Mouse (Mus musculus): ENCODE results near the gene Tti1. TPM values are rescaled to one million over a fixed set of nuclear protein-coding genes. Genes with fewer than 3 reads are reported as not detected.

The Tti1 gene
- polyA plus RNA-seq, 1 experiment = not detected

DNA sequence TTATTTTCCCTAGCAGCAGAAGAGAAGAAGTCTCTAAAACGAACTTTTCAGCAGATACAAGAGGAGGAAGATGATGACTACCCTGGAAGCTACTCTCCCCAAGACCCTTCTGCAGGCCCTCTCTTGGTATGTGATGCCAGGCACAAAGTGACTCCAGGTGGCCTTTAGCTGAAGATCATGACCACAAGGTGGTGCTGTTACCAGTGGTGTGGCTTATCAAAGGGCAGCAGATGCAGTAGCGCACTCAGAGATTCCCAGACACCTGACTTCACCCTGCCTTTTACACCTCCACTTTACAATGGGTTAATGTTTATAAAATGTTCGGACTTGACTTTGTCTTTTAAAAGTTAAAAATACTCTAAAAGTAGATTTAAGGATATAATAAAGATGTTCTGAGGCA is 19.7 kb upstream of the Tti1 start:
- no peak for TF ChIP-seq POLR2A (IDR thresholded peaks at IDR 0.05; ENCODE audit: insufficient read depth, low read depth, low read length)
- TF ChIP-seq CTCF (IDR thresholded peaks at IDR 0.05; ENCODE audit: insufficient read depth, low read depth, low read length) = no peak
- Histone ChIP-seq H3K4me1 (ENCODE audit: control insufficient read depth, insufficient read depth, low read length) (no peaks in the 10 kb centered on the region), H3K27ac (ENCODE audit: insufficient read depth, low read depth, low read length) (no peak overlapping the region), H3K4me3 (ENCODE audit: insufficient read depth, low read depth, low read length) (no peak overlapping the region)
- 68% methylated on average over 3 of the region's 3 CpGs for WGBS

DNA sequence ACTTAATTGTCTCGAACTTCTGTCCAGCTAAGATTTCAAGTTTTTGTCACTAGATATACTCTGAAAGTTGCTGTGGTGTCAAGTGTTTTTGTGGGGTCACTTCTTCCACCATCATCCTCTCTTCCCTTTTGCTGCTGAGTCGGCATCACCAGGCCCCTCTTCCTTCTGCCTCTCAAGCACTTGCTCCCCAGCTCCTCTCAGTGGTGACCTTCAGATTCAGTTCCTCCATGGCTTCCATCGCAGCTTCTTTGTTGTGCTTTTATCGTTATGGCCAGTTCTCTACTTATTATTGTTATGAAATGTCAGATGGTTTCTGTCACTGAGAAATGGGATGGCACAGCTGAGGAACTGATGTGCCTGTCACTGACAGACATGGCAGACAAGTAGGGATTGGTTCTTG is 18.0 kb upstream of the Tti1 start:
- no peak for TF ChIP-seq CTCF (IDR thresholded peaks at IDR 0.05; ENCODE audit: insufficient read depth, low read depth, low read length)
- no peak for TF ChIP-seq POLR2A (IDR thresholded peaks at IDR 0.05; ENCODE audit: insufficient read depth, low read depth, low read length)
- Histone ChIP-seq H3K4me1 (ENCODE audit: control insufficient read depth, insufficient read depth, low read length) (no peaks in the 10 kb centered on the region), H3K4me3 (ENCODE audit: insufficient read depth, low read depth, low read length) (no peak overlapping the region), H3K27ac (ENCODE audit: insufficient read depth, low read depth, low read length) (no peak overlapping the region)
- 71% methylated on average over 4 of the region's 4 CpGs for WGBS

DNA sequence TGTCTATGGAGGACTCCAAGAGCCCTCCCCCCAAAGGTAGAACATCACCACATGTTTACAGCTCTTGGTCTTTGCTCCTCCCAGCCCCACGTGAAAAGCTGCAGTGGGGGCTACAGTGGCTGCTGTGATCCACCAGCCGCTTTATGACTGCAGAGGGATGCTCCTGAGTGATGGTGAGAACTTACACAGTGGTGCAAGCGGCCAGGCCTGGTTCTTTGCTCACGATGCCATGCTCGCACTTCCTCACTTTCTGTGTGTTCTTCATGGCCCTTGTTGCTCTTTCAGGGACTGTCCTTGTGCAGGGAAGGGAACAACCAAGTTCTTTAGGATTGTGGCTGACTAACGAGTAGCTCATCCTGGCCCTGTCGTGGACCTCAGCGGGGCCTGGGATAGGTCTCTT is 15.3 kb upstream of the Tti1 start:
- TF ChIP-seq POLR2A (IDR thresholded peaks at IDR 0.05; ENCODE audit: insufficient read depth, low read depth, low read length) = no peak
- no peak for TF ChIP-seq CTCF (IDR thresholded peaks at IDR 0.05; ENCODE audit: insufficient read depth, low read depth, low read length)
- Histone ChIP-seq H3K4me1 (ENCODE audit: control insufficient read depth, insufficient read depth, low read length) (no peaks in the 10 kb centered on the region), H3K27ac (ENCODE audit: insufficient read depth, low read depth, low read length) (no peak overlapping the region), H3K4me3 (ENCODE audit: insufficient read depth, low read depth, low read length) (no peak overlapping the region)
- 90% methylated on average over 8 of the region's 8 CpGs for WGBS

DNA sequence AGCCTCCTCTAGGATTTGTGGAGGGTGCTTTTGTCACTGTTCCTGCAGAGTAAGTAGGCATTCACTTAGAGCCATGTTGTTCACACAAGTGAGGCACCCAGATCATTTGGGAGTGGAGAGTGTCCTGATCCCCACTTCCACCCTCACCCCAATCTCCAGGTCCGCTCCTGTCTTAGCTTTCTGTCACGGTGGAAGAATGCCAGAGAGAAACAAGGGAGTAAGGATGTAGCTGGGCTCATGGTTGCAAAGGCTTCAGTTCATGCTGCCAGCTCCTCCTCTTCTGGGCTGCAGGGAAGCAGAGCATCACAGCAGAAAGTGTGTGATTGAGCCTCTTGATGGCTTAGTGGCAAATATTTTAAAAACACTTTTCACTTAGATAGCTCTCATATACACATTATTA is 12.2 kb upstream of the Tti1 start:
- TF ChIP-seq POLR2A (IDR thresholded peaks at IDR 0.05; ENCODE audit: insufficient read depth, low read depth, low read length) (no peak), CTCF (IDR thresholded peaks at IDR 0.05; ENCODE audit: insufficient read depth, low read depth, low read length) (no peak)
- Histone ChIP-seq H3K4me1 (ENCODE audit: control insufficient read depth, insufficient read depth, low read length) (no peaks in the 10 kb centered on the region), H3K27ac (ENCODE audit: insufficient read depth, low read depth, low read length) (no peak overlapping the region), H3K4me3 (ENCODE audit: insufficient read depth, low read depth, low read length) (no peak overlapping the region)
- WGBS = 51% methylated on average over 2 of the region's 2 CpGs

DNA sequence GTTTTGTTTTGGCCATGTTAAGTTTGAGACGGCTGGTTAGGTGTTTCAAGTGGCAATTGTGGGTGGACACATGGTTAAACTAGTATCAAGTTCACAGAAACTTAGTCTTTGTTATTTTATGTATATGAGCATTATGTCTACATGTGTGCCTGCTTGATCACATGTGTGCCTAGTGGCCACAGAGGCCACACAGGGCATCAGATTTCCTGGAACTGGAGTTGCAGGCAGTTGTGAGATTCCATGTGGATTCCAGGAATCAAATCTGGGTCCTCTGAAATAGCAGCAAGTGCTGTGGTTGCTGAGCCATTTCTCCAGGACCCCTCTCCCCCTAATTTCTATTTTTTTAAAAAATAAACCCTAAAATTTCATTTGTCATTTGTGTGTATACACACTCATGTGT is 11.4 kb upstream of the Tti1 start:
- 70% methylated on average over 1 of the region's 1 CpGs for WGBS
- H3K4me3 ChIP-seq (ENCODE audit: insufficient read depth, low read depth, low read length) = no peak overlapping the region
- TF ChIP-seq POLR2A (IDR thresholded peaks at IDR 0.05; ENCODE audit: insufficient read depth, low read depth, low read length) = no peak
- TF ChIP-seq CTCF (IDR thresholded peaks at IDR 0.05; ENCODE audit: insufficient read depth, low read depth, low read length) = no peak
- H3K4me1 ChIP-seq (ENCODE audit: control insufficient read depth, insufficient read depth, low read length) = no peaks in the 10 kb centered on the region
- H3K27ac ChIP-seq (ENCODE audit: insufficient read depth, low read depth, low read length) = no peak overlapping the region

DNA sequence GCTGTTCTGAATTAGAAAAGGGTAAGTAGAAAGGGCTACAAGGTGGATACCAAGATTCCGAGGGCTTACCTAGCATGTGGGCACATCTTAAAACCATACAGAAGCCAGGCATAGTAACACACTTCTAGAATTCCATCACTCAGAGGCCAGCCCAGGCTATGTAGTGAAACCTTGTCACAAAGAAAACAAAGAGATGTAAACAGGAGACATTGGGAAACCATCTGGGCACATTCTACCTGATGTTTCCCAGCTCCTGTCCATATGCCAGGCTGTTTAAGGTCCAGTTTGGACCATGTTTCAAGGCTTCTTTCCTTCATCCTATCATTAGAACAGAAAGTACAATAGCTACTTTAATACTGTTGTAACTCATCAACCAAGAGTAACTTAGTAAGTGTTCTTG is 9.3 kb upstream of the Tti1 start:
- WGBS = 92% methylated on average over 1 of the region's 1 CpGs
- H3K4me3 ChIP-seq (ENCODE audit: insufficient read depth, low read depth, low read length) = no peak overlapping the region
- H3K4me1 ChIP-seq (ENCODE audit: control insufficient read depth, insufficient read depth, low read length) = no peaks in the 10 kb centered on the region
- H3K27ac ChIP-seq (ENCODE audit: insufficient read depth, low read depth, low read length) = no peak overlapping the region
- TF ChIP-seq CTCF (IDR thresholded peaks at IDR 0.05; ENCODE audit: insufficient read depth, low read depth, low read length) = no peak
- TF ChIP-seq POLR2A (IDR thresholded peaks at IDR 0.05; ENCODE audit: insufficient read depth, low read depth, low read length) = no peak

DNA sequence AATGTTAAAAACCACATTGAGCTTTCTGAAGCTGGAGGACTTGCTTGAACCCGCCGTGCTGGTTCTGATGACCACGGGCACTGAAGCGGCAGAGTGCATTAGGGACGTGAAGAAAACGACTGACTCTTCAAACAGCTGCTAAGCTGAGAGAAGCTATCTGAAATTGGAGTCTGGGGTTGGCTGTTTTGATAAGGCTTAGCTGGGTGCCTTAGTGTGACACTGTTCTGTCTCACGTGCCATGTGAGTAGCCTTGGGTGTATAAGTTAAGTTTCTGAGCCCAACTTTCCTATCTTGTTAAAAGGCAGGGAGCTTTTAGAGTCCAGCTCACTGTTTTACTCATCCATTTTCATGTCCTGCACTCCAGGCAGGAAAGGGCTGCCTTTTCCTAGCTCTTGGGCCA is 8.7 kb upstream of the Tti1 start:
- 79% methylated on average over 7 of the region's 7 CpGs for WGBS
- TF ChIP-seq POLR2A (IDR thresholded peaks at IDR 0.05; ENCODE audit: insufficient read depth, low read depth, low read length) = no peak
- no peak for TF ChIP-seq CTCF (IDR thresholded peaks at IDR 0.05; ENCODE audit: insufficient read depth, low read depth, low read length)
- Histone ChIP-seq H3K27ac (ENCODE audit: insufficient read depth, low read depth, low read length) (no peak overlapping the region), H3K4me3 (ENCODE audit: insufficient read depth, low read depth, low read length) (no peak overlapping the region), H3K4me1 (ENCODE audit: control insufficient read depth, insufficient read depth, low read length) (no peaks in the 10 kb centered on the region)

DNA sequence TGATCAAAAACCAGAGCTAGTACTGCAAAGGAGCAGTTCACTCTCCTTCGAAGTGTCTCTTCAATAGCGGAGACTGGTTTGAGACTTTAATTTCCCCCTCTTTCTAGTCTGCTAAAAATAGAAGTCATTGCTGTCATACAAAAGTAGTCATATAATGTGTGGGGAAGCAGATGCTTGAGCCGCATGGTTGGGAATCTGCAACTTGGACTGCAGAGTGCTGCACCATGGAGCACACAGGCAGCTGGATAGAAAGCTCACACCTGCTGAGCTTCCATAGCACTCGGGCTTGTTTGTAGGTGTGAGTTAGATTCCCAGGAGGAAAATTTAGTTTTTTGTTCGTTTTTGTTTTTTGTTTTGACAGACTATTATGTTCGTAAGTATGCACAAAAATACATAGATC is 8.2 kb upstream of the Tti1 start:
- Histone ChIP-seq H3K4me1 (ENCODE audit: control insufficient read depth, insufficient read depth, low read length) (no peaks in the 10 kb centered on the region), H3K27ac (ENCODE audit: insufficient read depth, low read depth, low read length) (no peak overlapping the region), H3K4me3 (ENCODE audit: insufficient read depth, low read depth, low read length) (no peak overlapping the region)
- TF ChIP-seq POLR2A (IDR thresholded peaks at IDR 0.05; ENCODE audit: insufficient read depth, low read depth, low read length) = no peak
- TF ChIP-seq CTCF (IDR thresholded peaks at IDR 0.05; ENCODE audit: insufficient read depth, low read depth, low read length) = no peak
- WGBS = 63% methylated on average over 6 of the region's 6 CpGs

DNA sequence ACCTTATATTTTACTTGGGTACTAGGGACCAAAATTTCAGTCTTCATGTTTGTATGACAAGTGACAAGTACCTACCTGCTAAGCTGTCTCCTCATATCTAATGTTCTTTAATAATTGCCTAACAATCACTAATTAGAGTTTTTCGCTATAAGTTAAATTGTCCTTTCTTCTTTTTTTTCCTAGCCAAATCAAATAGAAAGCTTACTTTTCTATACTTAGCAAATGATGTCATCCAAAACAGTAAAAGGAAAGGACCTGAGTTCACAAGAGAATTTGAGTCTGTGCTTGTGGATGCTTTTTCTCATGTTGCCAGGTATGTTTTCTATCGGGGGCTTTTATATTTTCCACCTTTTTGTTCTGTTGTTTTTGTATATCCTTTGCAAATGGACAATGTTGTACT is 7.6 kb upstream of the Tti1 start:
- TF ChIP-seq POLR2A (IDR thresholded peaks at IDR 0.05; ENCODE audit: insufficient read depth, low read depth, low read length) (no peak), CTCF (IDR thresholded peaks at IDR 0.05; ENCODE audit: insufficient read depth, low read depth, low read length) (no peak)
- Histone ChIP-seq H3K27ac (ENCODE audit: insufficient read depth, low read depth, low read length) (no peak overlapping the region), H3K4me3 (ENCODE audit: insufficient read depth, low read depth, low read length) (no peak overlapping the region), H3K4me1 (ENCODE audit: control insufficient read depth, insufficient read depth, low read length) (peaks cover 3% of the 10 kb centered on the region)
- 72% methylated on average over 2 of the region's 2 CpGs for WGBS

DNA sequence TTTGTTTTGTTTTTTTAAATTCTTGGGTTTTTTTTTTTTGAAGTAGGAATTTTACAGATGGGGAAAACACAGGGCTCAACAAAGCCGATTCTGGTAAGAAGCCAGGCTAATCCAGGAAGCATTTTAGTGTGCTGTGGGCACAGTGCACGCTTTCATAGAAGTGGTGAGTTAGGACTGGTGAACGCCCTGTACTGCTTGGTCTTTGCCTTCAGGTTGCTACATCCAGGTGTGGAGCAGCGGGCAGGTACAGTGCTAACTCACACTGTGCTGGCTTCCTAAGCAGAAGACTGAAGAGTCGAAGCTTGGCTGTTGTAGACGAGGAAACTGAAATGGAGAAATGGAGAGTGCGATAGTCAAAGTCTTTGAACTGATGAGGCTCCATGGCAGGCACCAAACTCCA is 1.8 kb upstream of the Tti1 start:
- 64% methylated on average over 7 of the region's 7 CpGs for WGBS
- Histone ChIP-seq H3K27ac (ENCODE audit: insufficient read depth, low read depth, low read length) (no peak overlapping the region), H3K4me3 (ENCODE audit: insufficient read depth, low read depth, low read length) (peak overlapping the region; percentile 65; the same call in 1 of the 2 replicates), H3K4me1 (ENCODE audit: control insufficient read depth, insufficient read depth, low read length) (peaks cover 9% of the 10 kb centered on the region)
- TF ChIP-seq POLR2A (IDR thresholded peaks at IDR 0.05; ENCODE audit: insufficient read depth, low read depth, low read length) (no peak), CTCF (IDR thresholded peaks at IDR 0.05; ENCODE audit: insufficient read depth, low read depth, low read length) (no peak)

Measured in olfactory bulb, adult 2 months (tissue).